Mouse (Mus musculus) erythroid progenitor cell, adult 5-6 weeks (primary cell): ENCODE measurements around the gene Nras. TPM values are rescaled to one million over a fixed set of nuclear protein-coding genes. Genes with fewer than 3 reads are reported as not detected.

Experiments
- ATAC-seq: replicated peaks from 2 replicates; pipeline ENCODE4 v1.8.0; 2016; ENCODE audit warnings: moderate number of reproducible peaks, mild to moderate bottlenecking, moderate TSS enrichment, inconsistent platforms; ENCODE audit not compliant: poor library complexity, low FRiP score, severe bottlenecking
- total RNA-seq, 2 experiments: library from RNA; stranded (forward) in 1 of 2; stranded (reverse) in 1 of 2; fragments of 150-400 nt in 1 of 2; fragments of 186-747, 209-891 nt in 1 of 2; gene quantifications; 2 replicates each; pipeline versions ENCODE4 v1.2.3 to v1.2.4; 2015 to 2017; ENCODE audit warnings: low replicate concordance in 2 of 2

Nras gene
- total RNA-seq, 2 experiments from 2014 or later = 9.7 to 46.5 TPM

GRCm38 (mm10) chr3:103085986-103086385 is 27.9 kb downstream of the Nras start:
- ATAC-seq = no peak

GRCm38 (mm10) chr3:103091753-103092152 is 33.7 kb downstream of the Nras start:
- ATAC-seq = no peak

DNA sequence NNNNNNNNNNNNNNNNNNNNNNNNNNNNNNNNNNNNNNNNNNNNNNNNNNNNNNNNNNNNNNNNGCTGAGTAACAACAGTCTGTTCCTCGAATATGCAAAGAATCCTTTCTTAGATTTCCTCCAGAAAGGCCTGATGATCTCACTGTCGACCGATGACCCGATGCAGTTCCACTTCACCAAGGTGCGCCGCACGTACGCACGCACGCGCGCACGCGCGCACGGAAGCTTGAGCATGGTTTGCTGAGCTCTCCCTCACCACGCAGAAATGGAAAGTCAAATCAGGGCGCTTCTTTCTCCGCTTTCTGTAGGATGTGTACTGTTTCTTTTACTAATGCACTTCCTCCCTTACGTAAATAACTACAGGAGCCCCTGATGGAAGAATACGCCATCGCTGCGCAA is 40.6 kb downstream of the Nras start:
- ATAC-seq = no peak

DNA sequence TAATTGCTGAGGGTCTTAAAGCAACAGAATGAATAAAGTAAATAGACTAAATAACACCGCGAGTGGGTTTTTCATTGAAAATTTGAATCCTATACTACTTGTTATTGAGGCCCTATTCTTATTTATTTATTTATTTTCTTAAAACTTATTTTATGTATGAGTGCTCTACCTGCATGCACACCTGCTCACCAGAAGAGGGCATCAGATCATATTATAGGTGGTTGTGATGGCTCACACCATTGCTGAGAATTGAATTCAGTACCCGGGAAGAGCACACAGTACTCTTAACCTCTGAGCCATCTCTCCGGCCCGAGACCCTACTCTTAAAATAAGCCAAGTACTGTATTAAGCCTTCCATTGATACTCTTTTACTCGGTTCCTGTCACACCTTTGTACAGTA is 41.6 kb downstream of the Nras start:
- ATAC-seq = no peak

DNA sequence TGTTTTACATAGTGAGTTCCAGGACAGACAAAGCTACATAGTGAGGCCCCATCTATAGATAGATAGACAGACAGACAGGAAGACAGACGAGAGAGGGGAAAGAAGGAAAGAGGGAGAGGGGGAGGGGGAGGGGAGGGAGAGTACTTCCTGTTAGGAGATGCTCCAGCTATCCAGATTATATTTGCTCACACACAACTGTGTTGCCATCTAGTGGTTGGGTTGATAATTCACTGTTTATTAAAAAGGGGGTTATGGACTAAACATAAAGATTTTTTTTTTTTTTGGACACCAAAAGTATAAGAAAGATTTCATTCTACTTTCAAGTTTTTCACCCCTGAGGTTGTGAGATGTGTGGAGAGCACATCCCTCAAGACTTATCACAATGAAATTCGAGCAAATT is 42.6 kb downstream of the Nras start:
- no peak for ATAC-seq

- no peak for ATAC-seq
Measured at GRCm38 (mm10) chr3:103101194-103101593, 43.1 kb downstream of the Nras start.

DNA sequence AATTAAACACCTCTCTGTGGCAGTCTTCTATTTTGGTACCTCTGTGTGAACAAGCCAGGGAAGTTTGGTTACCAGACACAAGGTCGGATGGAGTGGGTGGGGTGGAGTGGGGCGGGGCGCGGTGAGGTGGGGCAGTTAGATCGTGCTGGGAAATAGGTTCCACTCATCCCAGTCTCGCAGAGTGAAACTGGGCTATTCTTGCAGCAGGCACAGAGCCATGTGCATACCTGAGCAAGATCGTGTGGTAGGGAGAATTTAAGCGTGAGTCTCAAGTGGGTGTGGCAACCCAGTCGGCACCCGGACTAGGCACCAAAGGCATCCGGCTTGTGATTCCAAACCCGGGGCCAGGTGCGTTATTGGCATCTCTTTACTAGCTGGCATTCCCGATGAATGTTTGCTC is 43.8 kb downstream of the Nras start:
- peak; percentile 70 for ATAC-seq

- ATAC-seq = peak; percentile 91
Measured at GRCm38 (mm10) chr3:103102454-103103390, 44.6 kb downstream of the Nras start, which contains the start of gene Dennd2c. Gene Dennd2c, plus strand, starts transcription at chr3:103102604.

- no peak for ATAC-seq
Measured at GRCm38 (mm10) chr3:103107565-103108240, 49.6 kb downstream of the Nras start.

DNA sequence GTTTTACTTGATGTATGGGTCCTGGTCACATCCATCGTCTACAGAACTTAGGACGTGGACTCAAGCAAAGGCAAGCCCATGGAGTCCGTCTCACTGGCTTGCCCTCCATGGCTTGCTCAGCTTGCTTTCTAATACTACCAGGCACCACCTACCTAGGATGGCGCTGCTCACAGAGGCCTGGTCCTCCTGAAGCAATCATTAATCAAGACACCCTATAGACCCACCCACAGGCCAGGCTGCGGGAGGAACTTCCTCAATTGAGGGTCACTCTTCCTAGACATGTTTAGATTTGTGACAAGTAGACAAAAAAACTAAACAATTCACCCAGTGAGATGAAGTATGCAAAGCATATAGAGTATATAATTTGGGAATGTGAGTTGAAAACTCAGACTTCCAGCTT is 54.1 kb downstream of the Nras start:
- ATAC-seq = no peak

Other genes starting within 250 kb of the Nras start
- gene Sycp1, start 122.2 kb upstream of the Nras start, total RNA-seq (2015; ENCODE audit: low replicate concordance) = not detected in 2 replicates
- not detected in 2 replicates for gene Sycp1, start 122.2 kb upstream of the Nras start, total RNA-seq (2017; ENCODE audit: low replicate concordance)
- gene Nr1h5, start 94.2 kb upstream of the Nras start, total RNA-seq (2015; ENCODE audit: low replicate concordance) = not detected in 2 replicates
- not detected in 2 replicates for gene Nr1h5, start 94.2 kb upstream of the Nras start, total RNA-seq (2017; ENCODE audit: low replicate concordance)
- 3.4 and 6.8 TPM in 2 replicates for gene Sike1, start 62.6 kb upstream of the Nras start, total RNA-seq (2015; ENCODE audit: low replicate concordance)
- 0.61 and 4.2 TPM in 2 replicates for gene Sike1, start 62.6 kb upstream of the Nras start, total RNA-seq (2017; ENCODE audit: low replicate concordance)
- gene Csde1, start 37.9 kb upstream of the Nras start, total RNA-seq (2015; ENCODE audit: low replicate concordance) = 107 and 167 TPM in 2 replicates
- gene Csde1, start 37.9 kb upstream of the Nras start, total RNA-seq (2017; ENCODE audit: low replicate concordance) = 273 and 323 TPM in 2 replicates
- not detected in 2 replicates for gene Ampd1, start 15.7 kb downstream of the Nras start, total RNA-seq (2015; ENCODE audit: low replicate concordance)
- gene Ampd1, start 15.7 kb downstream of the Nras start, total RNA-seq (2017; ENCODE audit: low replicate concordance) = not detected in 2 replicates
- 62.0 and 63.3 TPM in 2 replicates for gene Dennd2c, start 44.3 kb downstream of the Nras start, total RNA-seq (2015; ENCODE audit: low replicate concordance)
- 52.8 and 55.1 TPM in 2 replicates for gene Dennd2c, start 44.3 kb downstream of the Nras start, total RNA-seq (2017; ENCODE audit: low replicate concordance)
- gene Bcas2, start 113.4 kb downstream of the Nras start, total RNA-seq (2015; ENCODE audit: low replicate concordance) = 125 and 145 TPM in 2 replicates
- 108 and 197 TPM in 2 replicates for gene Bcas2, start 113.4 kb downstream of the Nras start, total RNA-seq (2017; ENCODE audit: low replicate concordance)
- gene Trim33, start 221.0 kb downstream of the Nras start, total RNA-seq (2015; ENCODE audit: low replicate concordance) = 53.7 and 79.2 TPM in 2 replicates
- 40.6 and 66.6 TPM in 2 replicates for gene Trim33, start 221.0 kb downstream of the Nras start, total RNA-seq (2017; ENCODE audit: low replicate concordance)